Mouse (Mus musculus) liver, embryonic 14.5 days (tissue): Measurements from ENCODE around the gene Gria3. TPM values are rescaled to one million over a fixed set of nuclear protein-coding genes. Genes with fewer than 3 reads are reported as not detected.

Experiments
- ATAC-seq: fragments of 200-750 bp; cut with Nextera tagmentation; 2 replicates; pipeline ENCODE4 v1.8.0; 2017; ENCODE audit warnings: moderate number of reproducible peaks, mild to moderate bottlenecking, moderate library complexity; ENCODE audit not compliant: insufficient read depth
- DNase-seq, 3 experiments: peaks; one replicate each; pipeline ENCODE4 v3.0.0-alpha.2; 2012 to 2013; ENCODE audit warnings: low read depth in 3 of 3, low spot score in 3 of 3
- H3K27ac ChIP-seq: fragments of 300-500 bp; sonication (generic); 2 replicates; pipeline ENCODE4 v1.5.1; 2014; ENCODE audit warnings: moderate library complexity, mild to moderate bottlenecking, control low read depth, inconsistent platforms
- H3K27me3 ChIP-seq: fragments of 300-500 bp; sonication (generic); 2 replicates; pipeline ENCODE4 v1.6.1; 2014; ENCODE audit warnings: mild to moderate bottlenecking, low read length, moderate library complexity; ENCODE audit not compliant: control insufficient read depth, insufficient read depth
- H3K36me3 ChIP-seq: fragments of 300-500 bp; sonication (generic); replicated peaks from 2 replicates; pipeline ENCODE4 v1.6.1; 2014; ENCODE audit warnings: low read depth; ENCODE audit not compliant: control insufficient read depth, insufficient read depth
- H3K4me1 ChIP-seq, 2 experiments: fragments of 200-500 bp in 1 of 2; fragments of 300-500 bp in 1 of 2; sonication (generic) in 1 of 2; replicated peaks; 2 replicates each; pipeline ENCODE4 v1.6.1; 2012 to 2014; ENCODE audit warnings: antibody characterized with exemption in 1 of 2, inconsistent platforms in 1 of 2, low read length in 1 of 2; ENCODE audit not compliant: control insufficient read depth in 2 of 2, insufficient read depth in 2 of 2
- H3K4me2 ChIP-seq: fragments of 300-500 bp; sonication (generic); 2 replicates; pipeline ENCODE4 v1.6.1; 2014; ENCODE audit warnings: low read depth, mild to moderate bottlenecking, control low read depth, moderate library complexity
- H3K4me3 ChIP-seq, 2 experiments: fragments of 200-500 bp in 1 of 2; fragments of 300-500 bp in 1 of 2; sonication (generic) in 1 of 2; 2 replicates each; pipeline ENCODE4 v1.5.1; 2012 to 2014; ENCODE audit warnings: low read depth in 2 of 2, low read length in 2 of 2, mild to moderate bottlenecking in 2 of 2, control low read depth in 1 of 2, inconsistent platforms in 1 of 2, moderate library complexity in 1 of 2; ENCODE audit not compliant: insufficient read depth in 1 of 2
- H3K9ac ChIP-seq: fragments of 300-500 bp; sonication (generic); replicated peaks from 2 replicates; pipeline ENCODE4 v1.6.1; 2014; ENCODE audit warnings: mild to moderate bottlenecking, control low read depth, moderate library complexity
- H3K9me3 ChIP-seq: fragments of 300-500 bp; sonication (generic); 2 replicates; pipeline ENCODE4 v1.6.1; 2016; ENCODE audit warnings: low read length, mixed read lengths; ENCODE audit not compliant: control insufficient read depth
- CTCF ChIP-seq: IDR thresholded peaks from 2 replicates; pipeline ENCODE4 v1.5.1; 2016; ENCODE audit warnings: antibody characterized with exemption, low read depth, control low read depth
- EP300 ChIP-seq: IDR thresholded peaks from 2 replicates; pipeline ENCODE4 v1.6.1; 2016; ENCODE audit warnings: antibody characterized with exemption, low read depth
- WGBS: fragments of 180-500 bp; shearing (Covaris S2); extraction: QIAGEN DNeasy Blood & Tissue Kit; methylation state at CpG from one replicate; pipeline ENCODE4 v1.1.7; 2014; ENCODE audit not compliant: insufficient replicate concordance; 5-methylcytosine and 5-hydroxymethylcytosine counted together
- polyA plus RNA-seq, 2 experiments: library from polyadenylated mRNA; depleted of rRNA in 1 of 2; stranded (reverse) in 1 of 2; unstranded in 1 of 2; fragments of >200 nt; fragmentation: Nextera tagmentation in 1 of 2; extraction: Ambion mirVana in 1 of 2; gene quantifications; 2 replicates each; pipeline versions ENCODE4 v1.2.1 to v1.2.3; 2012 to 2014

The Gria3 gene
- polyA plus RNA-seq, 2 experiments = 1.1 to 1.6 TPM

GRCm38 (mm10) chrX:41562296-41563060 lies 161.8 kb downstream of the Gria3 start:
- TF ChIP-seq EP300 (no peak), CTCF (no peak)
- WGBS = 61% methylated on average over 6 of the region's 6 CpGs
- Histone ChIP-seq H3K9me3 (no peaks in the 10 kb centered on the region), H3K4me3 (no peak overlapping the region), H3K4me2 (no peak overlapping the region), H3K36me3 (no peaks in the 10 kb centered on the region), H3K27me3 (no peaks in the 10 kb centered on the region), H3K4me1 (no peaks in the 10 kb centered on the region), H3K9ac (no peak overlapping the region), H3K27ac (no peak overlapping the region)
- no peak for ATAC-seq
- DNase-seq = no peak

- Histone ChIP-seq H3K36me3 (no peaks in the 10 kb centered on the region), H3K27me3 (no peaks in the 10 kb centered on the region), H3K4me1 (no peaks in the 10 kb centered on the region), H3K9ac (no peak overlapping the region), H3K4me2 (no peak overlapping the region), H3K4me3 (no peak overlapping the region), H3K9me3 (no peaks in the 10 kb centered on the region), H3K27ac (no peak overlapping the region)
- no peak for TF ChIP-seq EP300
- DNase-seq (no peak), ATAC-seq (no peak)
- 63% methylated on average over 2 of the region's 2 CpGs for WGBS
These were observed 164.2 kb downstream of the Gria3 start for GRCm38 (mm10) chrX:41564898-41565297.

GRCm38 (mm10) chrX:41573079-41573478 lies 172.4 kb downstream of the Gria3 start:
- no peaks in the 10 kb centered on the region for H3K27me3 ChIP-seq
- WGBS = 50% methylated on average over 1 of the region's 1 CpGs
- TF ChIP-seq CTCF (no peak), EP300 (no peak)
- H3K27ac ChIP-seq = no peak overlapping the region
- no peak overlapping the region for H3K4me3 ChIP-seq
- H3K9me3 ChIP-seq = no peaks in the 10 kb centered on the region
- H3K4me2 ChIP-seq = no peak overlapping the region
- no peaks in the 10 kb centered on the region for H3K36me3 ChIP-seq
- ATAC-seq (no peak), DNase-seq (no peak)
- H3K4me1 ChIP-seq = no peaks in the 10 kb centered on the region
- H3K9ac ChIP-seq = no peak overlapping the region

- H3K27ac ChIP-seq = no peak overlapping the region
- H3K9me3 ChIP-seq = no peaks in the 10 kb centered on the region
- ATAC-seq (no peak), DNase-seq (no peak)
- H3K4me2 ChIP-seq = no peak overlapping the region
- H3K4me1 ChIP-seq = no peaks in the 10 kb centered on the region
- WGBS = 55% methylated on average over 5 of the region's 5 CpGs
- H3K27me3 ChIP-seq = no peaks in the 10 kb centered on the region
- TF ChIP-seq EP300 (no peak), CTCF (no peak)
- H3K9ac ChIP-seq = no peak overlapping the region
- no peaks in the 10 kb centered on the region for H3K36me3 ChIP-seq
- H3K4me3 ChIP-seq = no peak overlapping the region
These were observed 178.1 kb downstream of the Gria3 start for GRCm38 (mm10) chrX:41578797-41579196.

GRCm38 (mm10) chrX:41587692-41588091 lies 187.0 kb downstream of the Gria3 start:
- H3K27ac ChIP-seq = no peak overlapping the region
- H3K4me3 ChIP-seq = no peak overlapping the region
- H3K36me3 ChIP-seq = no peaks in the 10 kb centered on the region
- H3K9ac ChIP-seq = no peak overlapping the region
- H3K4me1 ChIP-seq = no peaks in the 10 kb centered on the region
- TF ChIP-seq CTCF = no peak
- no peak for TF ChIP-seq EP300
- DNase-seq = no peak
- H3K27me3 ChIP-seq = no peaks in the 10 kb centered on the region
- WGBS = 81% methylated on average over 3 of the region's 3 CpGs
- ATAC-seq = no peak
- no peak overlapping the region for H3K4me2 ChIP-seq
- no peaks in the 10 kb centered on the region for H3K9me3 ChIP-seq
